Mouse (Mus musculus) lung, adult 2 months (tissue): ENCODE measurements at regions not wholly inside any gene's neighbourhood (a gene's known extent, or its start where the extent isn't known, plus 50 kb on each side); places are given as distances from the start of the nearest gene placed in this dataset.

ENCODE experiments used
- CTCF ChIP-seq: fragments of 200-500 bp; IDR thresholded peaks from 2 replicates; pipeline ENCODE4 v1.5.1; 2011; ENCODE audit warnings: mild to moderate bottlenecking, low read length, control low read depth; ENCODE audit not compliant: insufficient read depth
- POLR2A ChIP-seq: fragments of 200-500 bp; IDR thresholded peaks from 2 replicates; pipeline ENCODE4 v1.6.1; 2011; ENCODE audit warnings: low read depth, mild to moderate bottlenecking, control low read depth, low read length, borderline replicate concordance; ENCODE audit errors: extremely low read depth

GRCm38 (mm10) chrX:150902862-150903261, 88.7 kb upstream of the Maged2 start:
- TF ChIP-seq CTCF, result no peak
- no peak for TF ChIP-seq POLR2A
